Mouse (Mus musculus) stomach, postnatal 0 days (tissue): ENCODE measurements around the gene Glipr1l3. TPM values are rescaled to one million over a fixed set of nuclear protein-coding genes. Genes with fewer than 3 reads are reported as not detected.
"Not testable (repeated sequence)": the region's sequence is repeated elsewhere in the genome, so short reads cannot be mapped to it uniquely, and the experiment has no call there.

Source experiments
- ATAC-seq: fragments of 200-750 bp; cut with Nextera tagmentation; 2 replicates; pipeline ENCODE4 v1.8.0; 2017; ENCODE audit not compliant: low FRiP score, low TSS enrichment
- DNase-seq: peaks from one replicate; pipeline ENCODE4 v3.0.0-alpha.2; 2016; ENCODE audit warnings: low spot score
- H3K27ac ChIP-seq: fragments of 300-500 bp; sonication (generic); replicated peaks from 2 replicates; pipeline ENCODE4 v1.5.1; 2014; ENCODE audit warnings: mild to moderate bottlenecking, control low read depth
- H3K27me3 ChIP-seq: fragments of 300-500 bp; sonication (generic); 2 replicates; pipeline ENCODE4 v1.6.1; 2014; ENCODE audit warnings: low read length; ENCODE audit not compliant: control insufficient read depth, insufficient read depth
- H3K36me3 ChIP-seq: fragments of 300-500 bp; sonication (generic); 2 replicates; pipeline ENCODE4 v1.6.1; 2014; ENCODE audit warnings: low read length, mixed read lengths; ENCODE audit not compliant: control insufficient read depth, insufficient read depth
- H3K4me1 ChIP-seq: fragments of 300-500 bp; sonication (generic); replicated peaks from 2 replicates; pipeline ENCODE4 v1.6.1; 2014; ENCODE audit warnings: antibody characterized with exemption; ENCODE audit not compliant: control insufficient read depth, insufficient read depth
- H3K4me2 ChIP-seq: fragments of 300-500 bp; sonication (generic); replicated peaks from 2 replicates; pipeline ENCODE4 v1.6.1; 2014; ENCODE audit warnings: low read depth, mild to moderate bottlenecking, control low read depth, moderate library complexity
- H3K4me3 ChIP-seq: fragments of 300-500 bp; sonication (generic); 2 replicates; pipeline ENCODE4 v1.5.1; 2014; ENCODE audit warnings: low read depth, low read length, control low read depth
- H3K9ac ChIP-seq: fragments of 300-500 bp; sonication (generic); 2 replicates; pipeline ENCODE4 v1.6.1; 2014; ENCODE audit warnings: mild to moderate bottlenecking, low read length, control low read depth, mixed read lengths
- H3K9me3 ChIP-seq: fragments of 300-500 bp; sonication (generic); 2 replicates; pipeline ENCODE4 v1.6.1; 2016; ENCODE audit warnings: low read length; ENCODE audit not compliant: control insufficient read depth
- CTCF ChIP-seq: IDR thresholded peaks from 2 replicates; pipeline ENCODE4 v1.5.1; 2016; ENCODE audit warnings: antibody characterized with exemption, low read depth, mild to moderate bottlenecking, moderate library complexity
- WGBS: fragments of 180-500 bp; shearing (Covaris S2); extraction: QIAGEN DNeasy Blood & Tissue Kit; methylation state at CpG from one replicate; pipeline ENCODE4 v1.1.7; 2014; 5-methylcytosine and 5-hydroxymethylcytosine counted together
- polyA plus RNA-seq: library from polyadenylated mRNA; unstranded; fragments of >200 nt; fragmentation: Nextera tagmentation; extraction: Ambion mirVana; gene quantifications from 2 replicates; pipeline ENCODE4 v1.2.1, GENCODE M21; 2015

Gene Glipr1l3
- polyA plus RNA-seq, 1 experiment from 2014 or later = not detected

- 5% methylated on average over 5 of the region's 5 CpGs for WGBS
- not testable (repeated sequence) for ATAC-seq, H3K9ac ChIP-seq, H3K27me3 ChIP-seq, H3K4me1 ChIP-seq, H3K9me3 ChIP-seq, H3K36me3 ChIP-seq, H3K4me3 ChIP-seq, H3K4me2 ChIP-seq, H3K27ac ChIP-seq
- TF ChIP-seq CTCF = peak; percentile 78
- DNase-seq = peak; percentile 31
Measured at GRCm38 (mm10) chr10:112105785-112106184, 54.3 kb downstream of the Glipr1l3 start.

Other genes with a start within 250 kb of the Glipr1l3 start
- gene Krr1, start 187.7 kb downstream of the Glipr1l3 start, polyA plus RNA-seq = 17.6 and 18.6 TPM in 2 replicates
- gene Glipr1, start 157.7 kb downstream of the Glipr1l3 start, polyA plus RNA-seq = 12.9 and 16.0 TPM in 2 replicates
- not detected in 2 replicates for gene Glipr1l1, start 100.1 kb downstream of the Glipr1l3 start, polyA plus RNA-seq
- gene Glipr1l2, start 77.0 kb downstream of the Glipr1l3 start, polyA plus RNA-seq = 0.06 TPM in 1 of 2 replicates, not detected in the other
- 0.04 and 0.16 TPM in 2 replicates for gene Caps2, start 3.3 kb upstream of the Glipr1l3 start, polyA plus RNA-seq
- gene Kcnc2, start 110.8 kb upstream of the Glipr1l3 start, polyA plus RNA-seq = 0.22 and 0.30 TPM in 2 replicates